ENCODE assay signal across 26 mouse cellular contexts in the genomic region with DNA sequence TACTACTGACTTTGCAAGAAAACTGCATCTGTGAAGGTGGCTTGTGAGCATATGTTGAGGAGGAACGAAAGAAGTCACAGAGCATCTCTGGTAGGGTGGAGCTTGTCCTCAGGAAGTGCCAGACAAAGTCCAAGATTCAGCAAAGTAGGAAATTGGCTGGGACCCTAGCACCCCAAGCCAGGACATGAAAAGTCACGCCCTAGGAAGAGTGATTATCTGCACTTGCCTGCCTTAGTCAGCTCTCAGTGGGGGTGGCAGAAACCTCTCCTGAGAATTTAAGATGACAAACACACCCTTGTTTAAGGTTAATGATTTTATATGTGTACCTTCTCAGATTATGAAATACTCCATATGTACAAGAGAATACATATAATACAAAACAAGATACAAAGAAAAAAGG. TPM values are rescaled to one million over a fixed set of nuclear protein-coding genes. Genes with fewer than 3 reads are reported as not detected.
"Had no signal": no experiment of that assay in that cellular context is flagged by ENCODE, and none has a peak within 500 bp of the region (broad histone marks: within the 10 kb centered on the region; RNA-seq: fewer than 3 reads in every experiment).

No protein-coding gene starts in this region.

- H3K27me3 ChIP-seq: liver, embryonic 13.5 days; liver, embryonic 15.5 days; lung, embryonic 15.5 days; midbrain, embryonic 12.5 days; neural tube, embryonic 15.5 days had no signal

- H3K4me3 ChIP-seq: liver, embryonic 13.5 days; liver, embryonic 15.5 days; lung, embryonic 15.5 days; megakaryocyte, embryonic 14.5 days; midbrain, embryonic 10.5 days; midbrain, embryonic 12.5 days; myocyte; neural tube, embryonic 13.5 days; neural tube, embryonic 15.5 days had no signal

- H3K36me3 ChIP-seq: liver, embryonic 13.5 days; liver, embryonic 15.5 days; lung, embryonic 15.5 days; midbrain, embryonic 10.5 days; midbrain, embryonic 12.5 days; neural tube, embryonic 13.5 days; neural tube, embryonic 15.5 days had no signal

- H3K9me3 ChIP-seq: liver, embryonic 13.5 days; liver, embryonic 15.5 days; lung, embryonic 15.5 days; megakaryocyte, embryonic 14.5 days; midbrain, embryonic 10.5 days; midbrain, embryonic 12.5 days; neural tube, embryonic 13.5 days; neural tube, embryonic 15.5 days had no signal

- H3K27ac ChIP-seq: liver, embryonic 13.5 days; liver, embryonic 15.5 days; lung, embryonic 15.5 days; macrophage; midbrain, embryonic 10.5 days; midbrain, embryonic 12.5 days; neural tube, embryonic 13.5 days; neural tube, embryonic 15.5 days had no signal

- ATAC-seq: liver, postnatal 0 days; lung, postnatal 0 days; midbrain, embryonic 16.5 days had no signal

- DNase-seq: liver, embryonic 13.5 days; liver, postnatal 0 days; lung, adult 2 months; lung, postnatal 14 days; lung, postnatal 36 days; midbrain, embryonic 14.5 days; retina, postnatal 1 day; right cerebral cortex, adult 18-20 months; right cerebral cortex, postnatal 25 days; right cerebral cortex, postnatal 4 days; spleen, adult 18-20 months; thymus, adult 18-20 months; thymus, postnatal 14 days; thymus, postnatal 4 days had no signal

- H3K9ac ChIP-seq: liver, embryonic 13.5 days; liver, embryonic 15.5 days; liver, postnatal 0 days; lung, embryonic 15.5 days; midbrain, embryonic 12.5 days; neural tube, embryonic 13.5 days; neural tube, embryonic 15.5 days had no signal

- H3K4me2 ChIP-seq: liver, embryonic 13.5 days; liver, embryonic 15.5 days; lung, embryonic 15.5 days; midbrain, embryonic 12.5 days; neural tube, embryonic 13.5 days; neural tube, embryonic 15.5 days had no signal

- H3K4me1 ChIP-seq: liver, embryonic 13.5 days; liver, embryonic 15.5 days; lung, embryonic 15.5 days; megakaryocyte, embryonic 14.5 days; midbrain, embryonic 12.5 days; neural tube, embryonic 13.5 days; neural tube, embryonic 15.5 days had no signal

RNA-seq across cellular contexts. Expression of gene Tmprss2, which starts 7.3 kb away (rescaled TPM):
- total RNA-seq: megakaryocyte progenitor cell, adult 5-6 weeks had no signal
- polyA plus RNA-seq: macrophage; midbrain, embryonic 14.5 days; neural tube, embryonic 13.5 days; neural tube, embryonic 15.5 days had no signal
